ENCODE assay signal across 12 mouse cellular contexts in the genomic region with DNA sequence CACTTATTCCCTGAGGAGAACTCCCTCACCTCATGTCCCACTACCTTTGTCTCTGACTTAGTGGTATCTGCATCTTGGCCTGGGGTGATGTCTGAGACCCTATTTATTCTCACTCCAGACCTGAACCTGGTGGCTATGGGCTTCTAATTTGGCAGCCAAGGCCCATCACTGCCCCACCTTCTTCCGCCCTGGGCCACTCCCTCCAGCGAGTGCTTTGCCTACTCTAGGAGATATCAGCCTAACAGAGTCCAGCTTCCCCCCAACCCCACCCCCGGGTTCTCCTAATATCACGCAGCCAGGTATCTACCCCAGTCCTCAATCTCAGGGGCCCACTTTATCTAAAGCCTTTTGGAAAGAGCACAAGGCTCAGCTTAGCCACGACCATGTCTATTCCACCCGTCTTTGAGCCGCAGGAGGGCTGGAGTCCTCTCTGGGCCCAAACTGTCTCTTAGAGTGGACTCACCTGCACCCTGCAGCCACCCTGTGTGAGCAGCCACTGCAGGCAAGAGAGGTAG. TPM values are rescaled to one million over a fixed set of nuclear protein-coding genes. Genes with fewer than 3 reads are reported as not detected.
DNase-seq lines count a peak whose midpoint lies in the region; ATAC-seq lines count a peak whose summit lies in the region.
"Had no signal": no experiment of that assay in that cellular context is flagged by ENCODE, and none has a peak within 500 bp of the region (broad histone marks: within the 10 kb centered on the region; RNA-seq: fewer than 3 reads in every experiment).

No protein-coding gene starts in this region.

- H3K9me3 ChIP-seq in kidney, embryonic 16.5 days (ENCODE audit: low read length): no peaks in the 10 kb centered on the region
- no peaks in the 10 kb centered on the region for H3K9me3 ChIP-seq in embryonic facial prominence, embryonic 14.5 days (ENCODE audit: control insufficient read depth, low read length)
- no peaks in the 10 kb centered on the region for H3K9me3 ChIP-seq in intestine, embryonic 16.5 days (ENCODE audit: control insufficient read depth, low read length)
- no peaks in the 10 kb centered on the region for H3K9me3 ChIP-seq in neural tube, embryonic 12.5 days

- 25% methylated on average over 7 of the region's 7 CpGs for WGBS in kidney, embryonic 16.5 days
- WGBS in embryonic facial prominence, embryonic 14.5 days: 23% methylated on average over 7 of the region's 7 CpGs
- 24% methylated on average over 7 of the region's 7 CpGs for WGBS in intestine, embryonic 16.5 days
- 22% methylated on average over 7 of the region's 7 CpGs for WGBS in neural tube, embryonic 12.5 days

- peak overlapping the region; percentile 67 for H3K9ac ChIP-seq in kidney, embryonic 16.5 days (replicated peaks; ENCODE audit: low read length)
- no peak overlapping the region for H3K9ac ChIP-seq in embryonic facial prominence, embryonic 14.5 days (ENCODE audit: low read depth, low read length)
- peak overlapping the region; percentile 55; the same call in 1 of the 2 replicates for H3K9ac ChIP-seq in intestine, embryonic 16.5 days (ENCODE audit: low read depth, low read length)
- H3K9ac ChIP-seq in neural tube, embryonic 12.5 days: no peak overlapping the region

- intact Hi-C loops in left cerebral cortex, postnatal 25 days (cut with DNase I): no loop called here

- H3K27me3 ChIP-seq in kidney, embryonic 16.5 days (ENCODE audit: insufficient read depth, low read length): peaks cover 31% of the 10 kb centered on the region
- peaks cover 64% of the 10 kb centered on the region for H3K27me3 ChIP-seq in embryonic facial prominence, embryonic 14.5 days (replicated peaks; ENCODE audit: control insufficient read depth, insufficient read depth, low read length)
- H3K27me3 ChIP-seq in intestine, embryonic 16.5 days (replicated peaks; ENCODE audit: control insufficient read depth, insufficient read depth, low read length): peaks cover 35% of the 10 kb centered on the region
- peaks cover 70% of the 10 kb centered on the region for H3K27me3 ChIP-seq in neural tube, embryonic 12.5 days (replicated peaks)
- H3K27me3 ChIP-seq: Patski had no signal

- no peaks in the 10 kb centered on the region for H3K36me3 ChIP-seq in kidney, embryonic 16.5 days (ENCODE audit: insufficient read depth, low read length)
- H3K36me3 ChIP-seq in embryonic facial prominence, embryonic 14.5 days (ENCODE audit: control insufficient read depth, insufficient read depth, low read length): no peaks in the 10 kb centered on the region
- H3K36me3 ChIP-seq in intestine, embryonic 16.5 days (ENCODE audit: control insufficient read depth, insufficient read depth, low read length): no peaks in the 10 kb centered on the region
- no peaks in the 10 kb centered on the region for H3K36me3 ChIP-seq in neural tube, embryonic 12.5 days

- DNase-seq in kidney, postnatal 14 days: no peak
- no peak for DNase-seq in embryonic facial prominence, embryonic 14.5 days (ENCODE audit: low spot score)
- DNase-seq in left cerebral cortex, postnatal 25 days (ENCODE audit: low spot score in 2 of 2): no peak
- DNase-seq in kidney, postnatal 36 days: no peak
- DNase-seq: right cerebral cortex, postnatal 25 days had no signal

- H3K4me2 ChIP-seq in kidney, embryonic 16.5 days (replicated peaks; ENCODE audit: low read depth, low read length): peak overlapping the region; percentile 81
- H3K4me2 ChIP-seq in embryonic facial prominence, embryonic 14.5 days (ENCODE audit: low read depth, low read length): peak overlapping the region; percentile 68
- peak overlapping the region; percentile 84; the same call in 1 of the 2 replicates for H3K4me2 ChIP-seq in intestine, embryonic 16.5 days (ENCODE audit: low read depth, low read length)
- peak overlapping the region; percentile 64 for H3K4me2 ChIP-seq in neural tube, embryonic 12.5 days (replicated peaks)

- H3K4me3 ChIP-seq in kidney, embryonic 16.5 days (ENCODE audit: low read length): peak overlapping the region; percentile 56
- peak overlapping the region; percentile 43 for H3K4me3 ChIP-seq in embryonic facial prominence, embryonic 14.5 days (ENCODE audit: low read depth, low read length)
- H3K4me3 ChIP-seq in intestine, embryonic 16.5 days (ENCODE audit: low read length): peak overlapping the region; percentile 50
- peak overlapping the region; percentile 33 for H3K4me3 ChIP-seq in neural tube, embryonic 12.5 days

- no peak for ATAC-seq in kidney, embryonic 16.5 days (ENCODE audit: low FRiP score, low TSS enrichment)
- ATAC-seq in embryonic facial prominence, embryonic 14.5 days (ENCODE audit: low read depth): no peak
- ATAC-seq in intestine, embryonic 16.5 days: peak; percentile 16
- ATAC-seq in neural tube, embryonic 12.5 days (ENCODE audit: low FRiP score, low read depth): no peak
- ATAC-seq in activated CD4-positive, CD25-positive, alpha-beta regulatory T cell, adult 4 months: no peak
- ATAC-seq: Patski had no signal

- peaks cover 18% of the 10 kb centered on the region for H3K4me1 ChIP-seq in kidney, embryonic 16.5 days (ENCODE audit: insufficient read depth, low read length)
- peaks cover 3% of the 10 kb centered on the region; the same call in 1 of the 2 replicates for H3K4me1 ChIP-seq in embryonic facial prominence, embryonic 14.5 days (ENCODE audit: control insufficient read depth, insufficient read depth, low read length)
- H3K4me1 ChIP-seq in intestine, embryonic 16.5 days (ENCODE audit: control insufficient read depth, insufficient read depth, low read length): peaks cover 16% of the 10 kb centered on the region
- peaks cover 8% of the 10 kb centered on the region for H3K4me1 ChIP-seq in neural tube, embryonic 12.5 days

- H3K27ac ChIP-seq in kidney, embryonic 16.5 days (ENCODE audit: low read length): no peak overlapping the region
- H3K27ac ChIP-seq in embryonic facial prominence, embryonic 14.5 days (replicated peaks; ENCODE audit: low read depth, low read length): no peak overlapping the region
- no peak overlapping the region for H3K27ac ChIP-seq in intestine, embryonic 16.5 days (ENCODE audit: low read length)
- no peak overlapping the region for H3K27ac ChIP-seq in neural tube, embryonic 12.5 days

RNA-seq across cellular contexts. Expression of a gene that starts 0.7 kb away (rescaled TPM):
- 22.2 and 30.6 TPM in 2 replicates for polyA plus RNA-seq in kidney, embryonic 16.5 days (2015; fragmentation: Nextera tagmentation; extraction: Ambion mirVana)
- 4.2 and 4.4 TPM in 2 replicates for polyA plus RNA-seq in embryonic facial prominence, embryonic 14.5 days (2014; fragmentation: Nextera tagmentation; extraction: Ambion mirVana)
- polyA plus RNA-seq in intestine, embryonic 16.5 days (2015; fragmentation: Nextera tagmentation; extraction: Ambion mirVana): 31.6 and 39.5 TPM in 2 replicates
- 0.32 and 0.55 TPM in 2 replicates for polyA plus RNA-seq in neural tube, embryonic 12.5 days (2016; fragmentation: Nextera tagmentation; extraction: Ambion mirVana)
- 1 to 10 TPM in 1 of 2 experiments, under 1 TPM in 1; 0.73 to 1.2 TPM for total RNA-seq in left cerebral cortex, postnatal 25 days (2021)
- 1 to 10 TPM; 6.9 to 8.3 TPM for polyA plus RNA-seq in activated CD4-positive, CD25-positive, alpha-beta regulatory T cell, adult 4 months (2017; shearing (Covaris generic))

RNA-seq across cellular contexts. Expression of a gene that starts 7.2 kb away (rescaled TPM):
- 0.14 and 0.57 TPM in 2 replicates for polyA plus RNA-seq in kidney, embryonic 16.5 days (2015; fragmentation: Nextera tagmentation; extraction: Ambion mirVana)
- 0.25 and 0.43 TPM in 2 replicates for polyA plus RNA-seq in embryonic facial prominence, embryonic 14.5 days (2014; fragmentation: Nextera tagmentation; extraction: Ambion mirVana)
- polyA plus RNA-seq in intestine, embryonic 16.5 days (2015; fragmentation: Nextera tagmentation; extraction: Ambion mirVana): 0.68 and 0.98 TPM in 2 replicates
- 0.24 and 1.7 TPM in 2 replicates for polyA plus RNA-seq in neural tube, embryonic 12.5 days (2016; fragmentation: Nextera tagmentation; extraction: Ambion mirVana)
- total RNA-seq in left cerebral cortex, postnatal 25 days (2021): not detected
- polyA plus RNA-seq in activated CD4-positive, CD25-positive, alpha-beta regulatory T cell, adult 4 months (2017; shearing (Covaris generic)): not detected
- total RNA-seq: layer of hippocampus, postnatal 10 days had no signal
- polyA plus RNA-seq: cortical plate, adult 2 months; Patski had no signal

RNA-seq across cellular contexts. Expression of a gene that starts 26.4 kb away (rescaled TPM):
- polyA plus RNA-seq in kidney, embryonic 16.5 days (2015; fragmentation: Nextera tagmentation; extraction: Ambion mirVana): 75.1 and 76.4 TPM in 2 replicates
- polyA plus RNA-seq in embryonic facial prominence, embryonic 14.5 days (2014; fragmentation: Nextera tagmentation; extraction: Ambion mirVana): 70.1 and 71.8 TPM in 2 replicates
- polyA plus RNA-seq in intestine, embryonic 16.5 days (2015; fragmentation: Nextera tagmentation; extraction: Ambion mirVana): 49.4 and 52.5 TPM in 2 replicates
- 191 and 213 TPM in 2 replicates for polyA plus RNA-seq in neural tube, embryonic 12.5 days (2016; fragmentation: Nextera tagmentation; extraction: Ambion mirVana)
- total RNA-seq in left cerebral cortex, postnatal 25 days (2021): 100 to 1,000 TPM; 308 to 337 TPM
- 100 to 1,000 TPM; 134 to 172 TPM for polyA plus RNA-seq in activated CD4-positive, CD25-positive, alpha-beta regulatory T cell, adult 4 months (2017; shearing (Covaris generic))

RNA-seq across cellular contexts. Expression of a gene that starts 35.8 kb away (rescaled TPM):
- polyA plus RNA-seq in kidney, embryonic 16.5 days (2015; fragmentation: Nextera tagmentation; extraction: Ambion mirVana): 1.9 and 3.0 TPM in 2 replicates
- polyA plus RNA-seq in embryonic facial prominence, embryonic 14.5 days (2014; fragmentation: Nextera tagmentation; extraction: Ambion mirVana): 0.65 and 1.4 TPM in 2 replicates
- polyA plus RNA-seq in intestine, embryonic 16.5 days (2015; fragmentation: Nextera tagmentation; extraction: Ambion mirVana): 1.8 and 2.4 TPM in 2 replicates
- polyA plus RNA-seq in neural tube, embryonic 12.5 days (2016; fragmentation: Nextera tagmentation; extraction: Ambion mirVana): 0.80 and 1.2 TPM in 2 replicates
- total RNA-seq in left cerebral cortex, postnatal 25 days (2021): 10 to 100 TPM; 13.5 to 18.0 TPM
- 100 to 1,000 TPM; 132 to 150 TPM for polyA plus RNA-seq in activated CD4-positive, CD25-positive, alpha-beta regulatory T cell, adult 4 months (2017; shearing (Covaris generic))

Comparison
In these comparisons a context has a peak if more than half of its experiments do, and no peak if none do; other contexts are left out.
1. H3K9ac ChIP-seq: peak in kidney, embryonic 16.5 days (single experiment) and intestine, embryonic 16.5 days (single experiment); none in embryonic facial prominence, embryonic 14.5 days (single experiment) and neural tube, embryonic 12.5 days (single experiment).
2. Peak in every context shown above with its lines, with median percentiles within 50 percentile points of each other: H3K4me2 ChIP-seq and H3K4me3 ChIP-seq.